Mouse (Mus musculus) embryonic fibroblast, embryonic 13.5 days (primary cell): ENCODE results near the gene Cox8a.

Experiments used
- CTCF ChIP-seq: IDR thresholded peaks from 2 replicates; pipeline ENCODE4 v1.5.1; 2011; ENCODE audit warnings: mild to moderate bottlenecking, control low read depth, low read length, moderate library complexity, borderline replicate concordance; ENCODE audit not compliant: insufficient read depth
- POLR2A ChIP-seq: IDR thresholded peaks from 2 replicates; pipeline ENCODE4 v1.6.1; 2011; ENCODE audit warnings: low read depth, mild to moderate bottlenecking, control low read depth, low read length, moderate library complexity

DNA sequence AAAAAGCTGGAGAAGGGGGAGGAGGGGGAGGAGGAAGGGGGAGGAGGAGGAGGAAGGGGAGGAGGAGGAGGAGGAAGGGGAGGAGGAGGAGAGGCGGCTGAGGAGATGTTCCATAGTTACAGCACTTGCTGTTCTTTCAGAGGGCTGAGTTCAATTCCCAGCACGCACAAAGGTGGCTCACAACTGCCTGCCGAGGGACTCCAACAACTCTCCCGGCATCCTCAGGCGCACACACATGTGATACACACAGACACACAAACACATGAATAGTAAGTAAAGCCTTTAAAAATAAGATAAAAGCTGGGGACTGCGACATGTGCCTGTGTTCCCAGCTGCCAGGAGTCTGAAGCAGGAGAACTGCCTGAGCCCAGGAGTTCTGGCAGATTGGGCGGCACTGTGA is 35.9 kb downstream of the Cox8a start:
- TF ChIP-seq POLR2A, result no peak
- TF ChIP-seq CTCF, result no peak
